Mouse (Mus musculus) cerebellum, adult 8-10 months (tissue): Measurements from ENCODE around the gene Cdh24.

ENCODE experiments used
- DNase-seq: peaks from one replicate; pipeline ENCODE4 v3.0.0; 2022

Gene Cdh24

DNA sequence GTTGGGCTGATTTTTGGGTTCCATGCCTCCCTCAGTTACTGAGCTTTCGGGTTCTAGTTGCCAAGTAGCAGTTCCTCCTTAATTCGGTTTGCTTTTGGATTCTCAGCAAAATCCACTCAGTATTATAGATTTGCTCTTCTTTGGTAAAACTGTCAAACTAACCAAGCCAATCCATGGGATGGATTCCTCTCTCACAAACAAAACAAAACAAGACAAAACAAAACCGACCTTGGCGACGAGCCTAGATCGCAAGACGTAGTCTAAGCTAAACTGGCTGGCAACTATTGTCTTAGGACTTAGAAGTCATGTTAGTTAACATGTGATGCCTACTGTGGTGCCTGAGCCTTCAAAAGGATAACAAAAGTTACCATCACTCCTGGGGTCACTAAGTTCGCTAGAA lies 37.5 kb downstream of the Cdh24 start:
- no peak for DNase-seq

DNA sequence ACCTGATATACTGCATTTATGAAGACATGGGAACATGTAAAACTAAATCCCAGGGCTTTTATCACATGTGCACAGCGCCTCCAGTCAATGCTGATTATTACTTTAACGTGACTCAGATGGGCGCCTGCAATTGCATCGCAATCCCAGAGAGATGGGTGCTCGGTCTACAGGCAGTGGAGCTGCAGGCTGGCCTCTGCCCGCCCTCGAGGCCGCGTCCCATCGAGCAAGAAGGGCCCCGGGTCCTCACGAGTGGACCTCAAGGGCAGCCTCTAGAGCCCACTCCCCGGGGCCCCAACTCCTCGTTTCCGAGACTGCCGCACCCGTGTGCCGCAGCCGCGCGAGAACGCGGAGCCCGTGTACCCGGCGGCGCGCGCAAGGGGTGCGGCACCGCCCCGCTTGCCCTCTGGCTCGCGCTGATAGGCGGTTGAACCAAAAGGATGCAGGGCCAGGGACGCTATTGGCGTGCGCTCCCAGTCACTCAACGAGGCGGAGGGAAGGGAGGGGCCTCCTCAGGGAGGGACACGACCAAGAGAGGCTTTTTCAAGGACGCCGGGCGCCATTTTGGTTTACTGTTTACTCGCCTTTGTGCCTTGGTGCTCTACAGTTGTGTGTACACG lies 38.0 kb downstream of the Cdh24 start:
- peak; percentile 95 for DNase-seq

DNA sequence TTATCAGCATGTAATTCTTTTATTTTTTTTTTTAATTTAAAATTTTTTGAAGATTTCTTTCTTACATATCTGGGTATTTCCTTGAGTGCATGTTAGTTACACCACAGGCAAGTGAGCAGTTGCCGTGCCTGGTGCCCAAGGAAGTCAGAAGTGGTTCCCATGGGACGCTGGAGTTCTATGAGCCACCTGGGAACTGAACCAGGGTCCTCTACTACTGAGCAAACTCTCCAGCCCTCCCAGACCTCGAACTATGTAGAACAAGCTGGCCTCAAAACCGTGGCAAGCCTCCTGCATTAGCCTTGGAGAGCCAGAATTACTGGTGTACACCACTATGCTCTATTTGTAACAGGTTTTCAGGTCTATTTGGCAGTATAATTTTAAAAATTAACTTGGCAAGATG lies 38.6 kb downstream of the Cdh24 start:
- DNase-seq, result no peak

DNA sequence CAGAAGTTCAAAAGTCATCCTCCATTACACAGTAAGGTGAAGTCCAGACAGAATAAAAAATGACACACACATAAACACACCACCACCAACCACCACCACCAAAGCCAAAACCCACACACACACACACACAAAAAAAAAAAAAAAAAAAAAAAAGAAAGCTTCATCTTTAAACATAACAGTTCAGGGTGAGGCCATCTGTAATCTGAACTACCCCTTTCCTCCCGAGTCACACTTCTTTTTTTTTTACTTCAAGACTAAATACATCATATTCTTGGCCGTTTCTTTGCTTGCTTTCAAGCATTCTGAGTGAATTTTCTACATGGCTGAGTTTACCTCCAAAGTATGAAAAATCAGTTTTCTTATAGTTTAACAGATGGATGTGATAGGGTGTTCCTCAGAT lies 39.6 kb downstream of the Cdh24 start:
- DNase-seq, result no peak

DNA sequence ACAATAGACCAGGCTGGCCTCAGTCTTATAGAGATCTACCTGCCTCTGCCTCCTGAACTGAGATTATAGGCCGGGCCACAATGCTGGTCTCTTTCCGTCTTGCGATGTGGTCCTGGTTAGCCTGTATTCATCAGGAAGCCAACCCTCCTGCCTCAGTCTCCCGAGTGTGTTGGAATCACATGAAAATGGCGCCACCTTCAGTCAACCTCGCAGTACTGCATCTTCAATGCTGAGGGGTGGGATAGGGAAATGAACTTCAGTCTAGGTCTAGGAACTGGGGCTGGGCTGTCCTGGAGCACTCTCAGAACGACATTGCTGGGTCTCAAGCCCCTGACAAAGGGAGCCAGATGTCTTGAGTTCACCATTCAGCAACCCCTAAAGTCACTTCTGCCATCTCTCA lies 44.1 kb downstream of the Cdh24 start:
- no peak for DNase-seq

DNA sequence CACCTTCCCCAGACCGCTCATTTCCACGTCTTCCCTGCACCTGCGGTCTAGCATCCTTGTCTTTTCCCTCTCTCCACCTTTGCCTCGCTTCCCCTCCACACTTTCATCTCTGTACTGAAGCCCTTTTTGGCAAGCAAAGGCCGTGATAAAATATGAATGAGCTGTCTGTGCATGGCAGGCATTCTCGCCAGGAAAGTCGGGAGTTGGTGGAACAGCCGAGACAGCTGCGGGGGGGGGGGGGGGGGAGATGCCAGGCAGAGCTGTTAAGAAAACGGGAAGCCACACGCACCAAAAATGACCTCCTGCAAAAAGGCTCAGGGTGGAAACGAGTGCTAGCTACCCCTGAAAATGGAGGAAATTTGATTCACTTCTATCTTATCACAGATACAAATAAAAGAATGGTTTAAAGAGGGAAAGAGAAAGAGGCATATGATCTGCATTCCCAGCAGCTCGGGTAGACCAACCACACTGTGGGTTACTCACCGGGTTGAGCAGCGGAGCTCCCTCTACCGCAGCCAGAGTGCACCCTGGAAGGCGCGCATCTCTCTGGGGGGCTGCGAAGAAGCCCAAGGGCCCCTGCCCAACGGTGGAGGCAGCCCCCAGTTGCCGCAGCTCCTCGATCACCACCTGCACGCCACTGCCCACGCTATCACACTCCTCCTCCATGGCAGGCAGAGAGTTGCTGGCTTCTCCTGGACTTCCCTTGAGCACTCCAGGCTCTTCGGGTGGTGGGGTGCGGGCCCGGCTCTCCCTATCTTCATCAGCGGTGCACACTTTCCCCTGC lies 46.3 kb downstream of the Cdh24 start:
- no peak for DNase-seq

DNA sequence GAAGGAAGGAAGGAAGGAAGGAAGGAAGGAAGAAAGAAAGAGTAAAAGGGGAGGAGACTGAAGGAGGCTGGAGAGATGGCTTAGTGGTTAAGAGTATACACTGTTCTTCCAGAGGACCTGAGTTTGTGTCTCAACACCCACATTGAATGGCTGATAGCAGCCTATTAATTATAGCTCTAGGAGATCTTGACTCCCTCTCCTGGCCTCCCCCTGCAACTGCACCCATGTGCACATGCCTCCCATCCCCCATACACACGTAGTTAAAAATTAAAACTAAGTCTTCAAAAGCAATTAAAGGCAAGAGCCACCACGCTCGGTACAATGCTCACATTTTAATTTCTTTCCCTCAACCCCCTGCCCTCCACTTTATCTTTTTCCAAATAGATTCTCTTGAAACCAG lies 47.1 kb downstream of the Cdh24 start:
- no peak for DNase-seq

DNA sequence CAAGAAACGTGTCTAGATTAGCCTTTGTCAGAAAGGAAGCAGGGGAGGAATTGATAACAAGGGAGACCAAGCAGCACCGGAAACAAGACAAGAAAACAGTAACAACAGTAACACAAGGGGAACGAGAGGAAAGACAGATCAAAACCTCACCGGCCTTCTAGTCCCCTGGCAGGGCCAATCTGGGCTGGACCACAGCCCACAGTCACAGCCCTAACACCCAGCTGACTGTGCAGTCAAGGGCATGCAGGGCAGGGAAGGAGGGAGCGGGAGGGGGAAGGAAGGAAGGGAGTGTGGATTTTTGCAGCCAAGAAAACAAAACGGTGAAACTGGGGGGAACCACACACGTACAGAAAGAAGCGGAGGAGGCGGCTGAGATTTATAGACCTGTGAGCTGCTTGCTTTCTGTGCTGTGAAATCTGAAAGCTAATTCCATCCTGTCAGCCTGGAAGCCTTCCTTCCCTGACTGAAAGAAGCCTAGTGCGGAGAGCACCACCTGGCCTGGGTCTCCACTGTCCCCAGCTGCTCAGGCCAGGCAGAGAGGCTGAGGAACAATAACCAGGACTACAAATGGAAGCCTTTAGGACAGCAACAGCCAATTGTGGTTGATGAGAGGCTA lies 48.7 kb downstream of the Cdh24 start:
- DNase-seq, result no peak

DNA sequence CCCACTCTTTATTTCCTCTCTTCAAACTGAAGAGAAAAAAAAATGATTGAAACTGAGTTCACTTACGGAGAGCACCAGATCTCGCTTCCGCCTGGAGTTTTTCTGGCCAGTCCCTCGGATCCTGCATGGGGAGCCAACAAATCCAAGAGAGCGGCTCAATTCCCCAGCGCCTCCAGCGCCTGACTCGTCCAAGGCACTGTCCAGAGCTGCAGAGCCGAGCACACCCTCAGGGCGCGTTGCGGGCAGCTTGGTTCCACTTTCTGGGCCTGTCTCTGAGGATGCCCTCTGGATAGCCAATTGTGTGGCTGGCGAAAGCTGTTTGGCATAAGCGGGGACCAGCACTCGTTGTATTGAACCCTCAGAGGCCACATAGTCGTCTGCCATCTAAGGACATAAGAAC lies 50.1 kb downstream of the Cdh24 start:
- DNase-seq, result no peak

DNA sequence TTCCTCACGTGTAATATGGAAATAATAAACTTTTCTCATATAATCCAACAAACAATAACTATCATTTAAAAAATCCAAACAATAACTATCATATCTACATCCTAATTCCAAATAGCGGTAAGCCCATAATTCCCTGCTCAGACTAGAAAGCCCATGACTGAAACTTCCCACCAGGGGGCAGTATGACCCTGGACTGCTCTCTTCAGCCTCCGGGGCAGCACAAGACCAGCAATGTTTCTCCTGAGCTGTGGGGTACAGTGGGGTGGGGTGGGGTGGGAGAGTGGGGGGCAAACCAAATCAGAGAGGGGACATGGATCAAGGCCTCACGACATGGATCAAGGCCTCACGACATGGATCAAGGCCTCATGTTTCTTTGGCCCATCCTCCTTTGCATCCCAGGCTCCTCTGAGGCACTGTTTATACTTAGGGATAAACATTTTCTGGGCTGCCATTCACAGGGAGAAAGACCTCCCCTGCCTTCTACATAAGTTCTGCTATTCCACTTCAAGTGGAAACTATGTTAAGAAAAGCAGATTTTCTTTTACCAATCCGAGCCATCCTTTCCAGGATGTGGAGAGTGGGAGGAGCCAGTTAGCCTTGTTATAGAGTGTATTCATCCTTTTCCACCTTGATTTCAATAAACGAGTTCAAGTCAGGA lies 57.4 kb downstream of the Cdh24 start:
- DNase-seq, result peak; percentile 50

DNA sequence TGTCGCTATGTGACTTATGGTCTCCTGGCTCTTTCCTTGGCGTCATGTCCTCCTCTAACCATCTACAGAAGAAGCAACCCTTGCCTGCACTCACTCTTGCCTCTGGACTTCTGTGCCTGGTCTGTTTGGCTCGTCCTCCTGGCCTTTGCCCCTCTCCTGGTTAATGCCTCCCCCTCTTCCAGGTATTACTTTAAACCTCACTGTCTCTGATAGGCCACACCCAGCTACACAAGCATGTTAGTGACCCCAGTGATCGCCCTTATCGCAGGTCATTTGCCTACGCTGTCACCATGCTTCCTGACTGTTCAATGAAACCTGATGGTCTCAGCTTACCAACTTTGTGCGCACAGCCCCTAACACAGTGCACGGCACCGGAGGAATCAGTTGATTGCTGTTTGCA lies 58.6 kb downstream of the Cdh24 start:
- no peak for DNase-seq
